Mouse (Mus musculus): ENCODE results near the gene Siah1a.

Siah1a gene

DNA sequence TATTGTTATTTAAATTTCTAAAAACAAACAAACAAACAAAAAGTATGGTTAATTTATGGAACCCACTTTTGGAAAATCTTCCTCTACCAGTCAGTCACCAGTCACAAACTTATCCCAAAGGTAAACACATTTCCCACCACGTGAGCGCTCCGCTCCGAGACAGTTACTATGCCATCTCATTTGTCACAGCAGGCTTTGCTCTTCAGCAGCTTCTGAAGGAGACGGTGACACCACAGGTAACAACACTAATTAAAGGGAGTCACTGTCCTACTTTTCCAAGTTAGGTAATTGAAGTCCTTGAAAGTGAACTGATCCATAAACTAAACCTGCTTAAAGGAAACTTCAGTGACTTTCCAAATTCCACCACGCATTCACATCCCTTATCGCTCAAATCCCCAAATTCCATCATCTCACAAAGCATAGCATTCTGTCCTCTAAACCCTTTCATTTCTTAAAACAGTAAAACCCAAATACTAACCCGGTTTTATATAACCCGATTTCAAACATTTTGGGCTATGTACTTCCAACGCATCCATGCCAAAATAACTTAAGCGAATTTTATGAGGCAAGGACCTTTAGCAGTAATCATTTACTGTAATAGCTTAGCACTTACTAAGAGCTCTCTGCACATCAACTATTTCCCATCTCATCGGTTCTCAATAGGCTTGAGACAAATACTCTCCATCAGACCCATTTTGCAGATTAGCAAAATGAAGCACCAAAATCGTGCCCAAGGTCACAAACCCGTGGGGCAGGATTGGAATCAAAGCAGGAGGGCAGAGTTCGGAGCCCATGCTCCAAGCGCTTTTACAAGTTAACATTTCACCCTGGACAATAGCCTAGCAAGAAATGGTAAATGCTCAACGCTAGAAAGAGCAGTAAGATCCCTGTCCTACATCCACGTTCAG lies 1.2 kb downstream of the Siah1a start:
- no peak for DNase-seq (ENCODE audit: low spot score)

- no peak for DNase-seq (ENCODE audit: low spot score)
These were observed 3.0 kb downstream of the Siah1a start for GRCm38 (mm10) chr8:86742605-86743345.

DNA sequence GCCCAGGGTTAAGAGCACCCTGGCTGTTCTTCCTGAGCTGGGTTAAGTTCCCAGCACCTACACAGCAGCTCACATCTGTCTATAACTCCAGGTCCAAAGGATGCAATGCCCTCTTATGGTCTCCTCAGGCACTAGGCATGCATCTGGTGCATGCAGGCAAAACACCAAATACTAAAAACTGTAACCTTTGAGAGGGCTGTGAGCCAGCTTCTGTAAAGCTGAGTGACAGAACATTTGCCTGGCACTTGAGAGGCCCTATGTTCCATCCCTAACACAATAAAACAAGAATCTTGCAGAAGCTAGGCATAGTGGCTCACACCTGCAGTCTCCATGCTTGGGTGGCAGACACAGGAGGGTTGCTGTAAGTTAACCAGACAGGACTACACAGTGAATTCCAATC lies 4.1 kb downstream of the Siah1a start:
- DNase-seq (ENCODE audit: low spot score) = no peak

DNA sequence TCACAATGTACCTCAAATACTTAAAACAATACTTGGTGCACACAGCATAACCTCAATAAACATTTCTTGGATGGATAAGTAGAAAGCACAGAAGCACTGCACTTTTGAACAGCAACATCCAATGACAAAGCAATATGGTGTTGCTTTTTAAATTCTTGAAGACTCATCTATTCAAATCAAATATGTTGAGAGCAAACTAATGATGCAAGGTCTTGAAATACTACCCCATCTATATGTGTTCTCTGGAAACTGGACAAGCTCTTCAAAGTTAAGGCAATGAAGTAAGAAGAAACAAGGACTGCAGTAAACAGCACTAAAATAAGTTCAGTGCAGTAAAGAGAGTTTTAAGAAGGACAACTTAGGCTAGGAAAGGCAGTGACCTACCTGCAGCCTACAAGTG lies 4.8 kb downstream of the Siah1a start:
- DNase-seq (ENCODE audit: low spot score) = no peak

DNA sequence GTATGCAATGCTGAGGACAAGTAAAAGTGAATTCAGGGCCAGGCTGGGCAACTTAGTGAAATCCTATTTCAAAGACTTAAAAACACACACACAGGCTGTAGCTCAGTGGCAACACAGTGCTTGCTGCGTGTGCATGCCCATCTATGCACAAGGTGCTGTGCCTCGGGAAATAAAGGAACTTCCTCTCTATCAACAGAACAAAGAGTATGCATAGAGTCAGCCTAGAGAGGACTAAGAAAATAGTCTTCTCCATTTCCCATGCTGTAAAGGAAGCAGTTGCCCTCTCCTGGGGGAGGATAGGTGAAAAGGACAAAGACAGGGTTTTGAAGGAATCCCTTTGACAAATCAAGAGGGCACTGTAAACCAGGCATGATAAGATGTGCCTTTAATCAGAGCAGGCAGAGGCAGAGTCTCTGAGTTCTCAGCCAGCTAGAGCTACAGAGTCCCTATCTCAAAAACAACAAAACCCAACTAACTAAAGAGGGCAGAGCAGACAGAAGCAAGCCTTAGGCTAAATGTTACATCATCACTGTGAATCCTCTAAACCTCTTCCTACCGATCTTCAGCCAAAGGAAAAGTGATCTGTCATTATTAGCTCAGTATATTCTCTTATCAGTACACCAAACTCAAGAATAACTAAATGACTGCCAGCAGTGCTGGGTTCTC lies 10.2 kb downstream of the Siah1a start:
- DNase-seq (ENCODE audit: low spot score) = no peak

- DNase-seq (ENCODE audit: low spot score) = no peak
These were observed 10.8 kb downstream of the Siah1a start for GRCm38 (mm10) chr8:86734954-86735353.

DNA sequence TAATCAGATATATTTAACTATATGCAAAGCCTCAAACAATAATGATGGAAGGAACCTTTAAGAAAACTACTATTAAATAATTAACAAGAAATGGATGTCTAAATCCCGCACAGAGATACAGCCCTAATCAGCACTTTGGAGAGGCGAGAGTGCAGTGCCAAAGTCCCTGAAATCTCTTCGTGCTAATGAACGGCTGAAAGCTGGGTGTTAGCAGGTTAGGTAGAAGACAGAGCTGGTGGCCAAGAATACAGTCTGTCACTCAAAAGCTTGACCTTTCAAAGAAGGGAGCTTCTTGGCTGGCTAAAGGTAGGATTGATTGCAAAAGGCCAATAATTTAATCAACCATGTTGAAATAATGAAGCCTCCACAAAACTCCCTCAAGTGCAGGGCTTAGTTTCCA lies 11.6 kb downstream of the Siah1a start:
- DNase-seq (ENCODE audit: low spot score) = no peak

DNA sequence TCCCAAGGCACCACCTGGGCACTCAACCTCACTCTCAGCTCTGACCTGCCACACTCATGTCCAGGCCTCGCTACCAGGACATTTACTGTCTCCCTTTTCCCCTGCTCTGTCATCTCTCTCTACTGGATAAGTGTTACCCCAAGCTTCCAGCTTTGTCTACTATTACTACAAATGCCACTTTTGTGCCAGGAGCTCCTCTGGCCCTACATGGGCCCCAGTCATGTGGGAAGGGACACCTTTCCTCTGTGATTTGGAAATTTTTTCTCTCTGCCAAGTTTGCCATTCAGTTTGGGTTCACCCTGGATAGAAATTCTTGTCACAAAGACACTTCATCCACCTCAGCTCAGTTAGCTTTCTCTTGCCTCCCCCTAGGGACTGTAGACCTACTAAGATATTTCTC lies 14.9 kb downstream of the Siah1a start:
- DNase-seq (ENCODE audit: low spot score) = no peak

DNA sequence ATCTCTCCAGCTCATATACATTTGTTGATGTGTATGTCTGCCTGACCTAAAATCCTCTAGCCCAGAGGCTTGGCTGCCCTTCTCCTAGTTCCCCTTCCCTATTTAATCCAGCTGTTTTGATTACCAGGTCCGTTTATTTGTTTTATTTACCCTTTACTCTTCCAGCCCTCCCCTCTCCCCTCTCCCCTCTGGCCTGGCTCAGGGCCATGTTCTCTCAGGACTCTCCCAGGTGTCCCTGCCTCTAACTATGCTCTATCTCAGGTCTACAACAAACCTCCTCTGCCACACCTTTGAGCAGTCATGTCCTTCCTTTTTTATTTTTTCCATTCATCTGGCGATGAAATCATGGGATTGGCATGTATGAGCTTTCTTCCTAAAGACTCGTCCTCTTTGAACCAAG lies 15.4 kb downstream of the Siah1a start:
- DNase-seq (ENCODE audit: low spot score) = no peak

DNA sequence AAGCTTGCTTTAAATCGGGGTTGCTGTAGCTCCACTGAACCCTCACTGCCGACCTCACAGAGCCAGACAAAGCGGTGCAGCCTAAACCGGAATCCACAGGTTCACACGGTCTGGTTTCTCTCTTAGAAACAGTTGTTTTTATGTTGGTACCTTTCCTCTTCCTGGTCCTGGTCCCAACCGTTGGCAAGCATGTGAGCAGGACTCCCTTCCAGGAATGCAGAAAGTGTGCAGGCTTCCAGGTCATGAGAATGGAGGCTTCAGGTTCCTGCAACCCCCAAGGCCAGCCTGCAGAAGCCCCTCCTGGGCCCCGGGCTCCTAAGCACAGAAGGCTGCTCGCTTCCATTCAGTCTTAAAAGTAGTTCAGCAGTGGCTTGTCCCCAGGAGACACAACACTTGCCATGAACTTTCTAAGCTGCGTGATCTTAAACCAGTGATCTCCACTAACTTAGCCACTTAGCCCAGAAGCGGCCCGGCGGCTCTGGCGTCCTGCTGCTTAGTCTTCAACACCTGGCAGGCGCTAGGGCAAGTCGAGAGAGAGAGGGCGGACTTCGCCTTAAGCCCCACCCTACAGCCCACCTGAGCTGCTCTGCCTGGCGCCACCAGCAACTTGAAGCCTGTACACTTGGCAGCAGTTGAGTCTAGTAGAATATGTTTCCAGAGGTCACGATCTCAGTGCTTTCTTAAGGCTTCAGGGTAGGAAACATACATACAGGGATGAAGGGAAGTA lies 17.3 kb downstream of the Siah1a start:
- DNase-seq (ENCODE audit: low spot score) = no peak

- no peak for DNase-seq (ENCODE audit: low spot score)
These were observed 18.8 kb downstream of the Siah1a start for GRCm38 (mm10) chr8:86726959-86727358.

DNA sequence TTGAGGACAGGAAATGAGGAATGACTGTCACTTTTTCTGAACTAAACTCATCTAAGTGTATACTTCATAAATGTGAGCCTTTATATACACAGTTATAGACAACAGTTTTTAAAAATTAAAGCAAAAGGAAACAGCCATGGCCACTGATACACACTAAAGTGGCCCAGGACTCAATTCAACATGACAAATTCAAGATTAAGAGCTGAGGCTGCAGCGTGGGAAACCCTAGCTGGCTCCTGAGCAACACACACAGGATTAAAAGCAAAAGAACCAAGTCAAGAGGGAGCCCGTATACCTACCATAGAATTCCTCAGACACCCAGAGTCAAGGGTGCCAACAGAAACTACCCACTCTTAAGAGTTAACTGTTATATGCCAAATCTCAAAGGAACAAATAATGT lies 24.2 kb downstream of the Siah1a start:
- DNase-seq (ENCODE audit: low spot score) = no peak

- no peak for DNase-seq (ENCODE audit: low spot score)
These were observed 24.8 kb downstream of the Siah1a start for GRCm38 (mm10) chr8:86720756-86721459.

GRCm38 (mm10) chr8:86719368-86719767 lies 26.4 kb downstream of the Siah1a start:
- DNase-seq (ENCODE audit: low spot score) = no peak

DNA sequence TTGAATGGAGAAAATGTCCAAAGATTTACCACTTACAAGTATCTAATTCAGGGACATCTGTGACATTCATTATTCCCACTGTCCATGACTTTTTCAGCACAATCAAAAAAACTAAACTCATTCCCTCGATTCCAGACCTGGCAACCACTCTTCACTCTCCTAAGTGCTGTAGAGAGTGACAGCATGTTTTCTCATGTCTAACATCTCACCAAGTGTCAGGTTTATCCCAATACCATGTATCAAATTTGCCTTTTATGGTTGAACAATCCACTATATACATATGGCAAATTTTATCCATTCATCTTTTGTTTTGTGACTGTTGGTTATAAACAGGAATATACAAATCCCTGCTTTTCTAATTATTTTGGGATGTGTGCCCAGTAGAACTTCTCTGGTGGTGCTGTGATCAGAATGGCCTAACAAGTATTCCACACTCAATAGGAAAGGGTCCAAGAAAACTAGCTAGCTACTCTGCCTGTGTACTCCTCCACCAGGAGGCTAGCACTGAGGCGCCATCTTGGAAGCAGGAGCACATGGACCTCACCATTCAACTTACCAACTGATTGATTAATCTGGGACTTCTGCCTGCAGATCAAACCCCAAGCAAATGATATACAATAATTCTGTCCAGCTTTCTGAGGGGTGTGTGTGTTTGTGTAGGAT lies 27.3 kb downstream of the Siah1a start:
- no peak for DNase-seq (ENCODE audit: low spot score)

- no peak for DNase-seq (ENCODE audit: low spot score)
These were observed 32.1 kb downstream of the Siah1a start for GRCm38 (mm10) chr8:86713407-86714188.

GRCm38 (mm10) chr8:86712594-86712993 lies 33.1 kb downstream of the Siah1a start:
- no peak for DNase-seq (ENCODE audit: low spot score)

- DNase-seq (ENCODE audit: low spot score) = no peak
These were observed 37.9 kb downstream of the Siah1a start for GRCm38 (mm10) chr8:86707873-86708272.

GRCm38 (mm10) chr8:86706756-86707155 lies 39.0 kb downstream of the Siah1a start:
- DNase-seq (ENCODE audit: low spot score) = no peak

DNA sequence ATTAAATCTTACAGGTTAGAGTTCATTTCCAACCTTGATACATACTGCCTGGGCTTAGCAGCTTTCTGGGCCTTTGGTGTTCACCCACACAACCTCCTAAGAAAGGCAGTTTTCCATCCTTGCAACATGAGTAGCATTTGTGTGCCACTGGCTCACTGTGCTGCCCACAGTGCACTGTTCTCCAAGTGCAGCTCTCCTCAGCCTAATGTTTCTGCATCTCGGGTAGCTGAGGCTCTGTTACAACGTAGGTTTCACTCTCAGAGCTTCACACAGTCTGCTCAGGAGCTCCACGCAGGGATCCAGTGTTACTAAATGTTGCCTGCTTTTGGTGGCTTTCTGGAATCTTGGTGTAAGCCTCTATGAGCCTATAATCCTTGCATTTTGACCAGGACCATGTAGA lies 40.4 kb downstream of the Siah1a start:
- no peak for DNase-seq (ENCODE audit: low spot score)

Data from ovary, adult 18-20 months (tissue).